Mouse (Mus musculus) intestine, postnatal 0 days (tissue): ENCODE results near the gene Kdelc1. TPM values are rescaled to one million over a fixed set of nuclear protein-coding genes. Genes with fewer than 3 reads are reported as not detected.
A peak's percentile ranks its signal among the peaks of the same experiment; 100 is the strongest.

Source experiments
- ATAC-seq: fragments of 200-750 bp; cut with Nextera tagmentation; 2 replicates; pipeline ENCODE4 v1.8.0; 2017; ENCODE audit warnings: mild to moderate bottlenecking, moderate TSS enrichment, moderate library complexity
- H3K27ac ChIP-seq: fragments of 300-500 bp; sonication (generic); 2 replicates; pipeline ENCODE4 v1.5.1; 2014; ENCODE audit warnings: mild to moderate bottlenecking, low read depth, low read length, moderate library complexity
- H3K27me3 ChIP-seq: fragments of 300-500 bp; sonication (generic); replicated peaks from 2 replicates; pipeline ENCODE4 v1.6.1; 2014; ENCODE audit warnings: low read length, mixed read lengths; ENCODE audit not compliant: control insufficient read depth, insufficient read depth
- H3K36me3 ChIP-seq: fragments of 300-500 bp; sonication (generic); 2 replicates; pipeline ENCODE4 v1.6.1; 2014; ENCODE audit warnings: mild to moderate bottlenecking, moderate library complexity; ENCODE audit not compliant: control insufficient read depth, insufficient read depth
- H3K4me1 ChIP-seq: fragments of 300-500 bp; sonication (generic); replicated peaks from 2 replicates; pipeline ENCODE4 v1.6.1; 2014; ENCODE audit warnings: antibody characterized with exemption, low read length, mixed read lengths; ENCODE audit not compliant: control insufficient read depth, insufficient read depth
- H3K4me2 ChIP-seq: fragments of 300-500 bp; sonication (generic); replicated peaks from 2 replicates; pipeline ENCODE4 v1.6.1; 2014; ENCODE audit warnings: low read depth, mild to moderate bottlenecking, moderate library complexity
- H3K4me3 ChIP-seq: fragments of 300-500 bp; sonication (generic); 2 replicates; pipeline ENCODE4 v1.5.1; 2014; ENCODE audit warnings: low read depth, low read length
- H3K9ac ChIP-seq: fragments of 300-500 bp; sonication (generic); 2 replicates; pipeline ENCODE4 v1.6.1; 2014; ENCODE audit warnings: mild to moderate bottlenecking, low read depth, low read length
- H3K9me3 ChIP-seq: fragments of 300-500 bp; sonication (generic); 2 replicates; pipeline ENCODE4 v1.6.1; 2016; ENCODE audit warnings: mixed run types; ENCODE audit not compliant: control insufficient read depth
- CTCF ChIP-seq: sonication (generic); IDR thresholded peaks from 2 replicates; pipeline ENCODE4 v1.5.1; 2016; ENCODE audit warnings: low read depth, mild to moderate bottlenecking, control low read depth, antibody characterized with exemption, moderate library complexity
- WGBS: fragments of 180-500 bp; shearing (Covaris S2); extraction: QIAGEN DNeasy Blood & Tissue Kit; methylation state at CpG from one replicate; pipeline ENCODE4 v1.1.7; 2014; 5-methylcytosine and 5-hydroxymethylcytosine counted together
- polyA plus RNA-seq: library from polyadenylated mRNA; unstranded; fragments of >200 nt; fragmentation: Nextera tagmentation; extraction: Ambion mirVana; gene quantifications from 2 replicates; pipeline ENCODE4 v1.2.1, GENCODE M21; 2015

Gene Kdelc1
- polyA plus RNA-seq, 1 experiment from 2014 or later = 13.2 TPM

DNA sequence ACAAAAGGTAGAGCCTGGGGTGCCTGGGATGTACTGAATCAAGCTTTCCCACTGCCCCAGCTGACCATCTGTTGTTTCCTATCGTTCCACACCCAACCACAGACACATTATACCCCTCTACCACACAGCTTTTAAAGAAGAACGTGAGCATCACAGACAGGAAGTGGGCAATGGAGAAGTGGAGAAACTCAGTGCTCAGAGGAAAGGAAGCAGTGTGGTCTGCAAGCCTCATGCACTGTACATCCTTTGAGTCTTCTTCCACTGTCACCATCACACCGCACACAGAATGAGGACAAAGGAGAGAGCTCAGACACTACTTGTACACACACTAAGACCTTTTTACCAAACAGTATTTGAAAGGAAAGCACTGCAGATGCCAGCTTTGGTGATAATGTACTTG is 3.6 kb upstream of the Kdelc1 start:
- TF ChIP-seq CTCF = no peak
- no peak overlapping the region for H3K9ac ChIP-seq
- H3K36me3 ChIP-seq = peaks cover 9% of the 10 kb centered on the region; the same call in 1 of the 2 replicates
- no peak overlapping the region for H3K27ac ChIP-seq
- no peaks in the 10 kb centered on the region for H3K9me3 ChIP-seq
- H3K4me2 ChIP-seq = no peak overlapping the region
- no peak overlapping the region for H3K4me3 ChIP-seq
- no peaks in the 10 kb centered on the region for H3K27me3 ChIP-seq
- 80% methylated on average over 3 of the region's 3 CpGs for WGBS
- no peak for ATAC-seq
- peaks cover 5% of the 10 kb centered on the region; the same call in 1 of the 2 replicates for H3K4me1 ChIP-seq

DNA sequence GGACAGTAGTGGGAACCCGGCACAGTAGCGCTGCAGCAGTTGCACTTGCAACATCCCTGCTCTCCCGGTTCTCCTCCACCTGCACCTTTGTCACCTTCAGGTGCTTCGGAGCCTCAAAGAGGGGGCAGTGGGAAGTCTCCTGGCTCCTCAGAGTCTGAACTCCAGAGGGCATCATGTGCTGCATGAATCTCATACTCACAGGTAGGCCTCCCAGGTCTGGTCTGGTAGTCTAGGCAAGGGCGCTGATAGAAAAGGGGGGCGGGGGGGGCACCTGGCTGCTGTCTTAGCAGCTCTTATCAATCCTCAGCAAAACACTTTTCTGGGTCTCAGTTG is 1.4 kb upstream of the Kdelc1 start:
- H3K9me3 ChIP-seq = no peaks in the 10 kb centered on the region
- peak overlapping the region; percentile 73 for H3K4me3 ChIP-seq
- peak overlapping the region; percentile 93 for H3K27ac ChIP-seq
- H3K4me2 ChIP-seq = peak overlapping the region; percentile 86
- TF ChIP-seq CTCF = no peak
- no peaks in the 10 kb centered on the region for H3K27me3 ChIP-seq
- peak overlapping the region; percentile 71 for H3K9ac ChIP-seq
- WGBS = 7% methylated on average over 6 of the region's 6 CpGs
- peaks cover 9% of the 10 kb centered on the region; the same call in 1 of the 2 replicates for H3K36me3 ChIP-seq
- H3K4me1 ChIP-seq = peaks cover 4% of the 10 kb centered on the region; the same call in 1 of the 2 replicates
- peak; percentile 67 for ATAC-seq

DNA sequence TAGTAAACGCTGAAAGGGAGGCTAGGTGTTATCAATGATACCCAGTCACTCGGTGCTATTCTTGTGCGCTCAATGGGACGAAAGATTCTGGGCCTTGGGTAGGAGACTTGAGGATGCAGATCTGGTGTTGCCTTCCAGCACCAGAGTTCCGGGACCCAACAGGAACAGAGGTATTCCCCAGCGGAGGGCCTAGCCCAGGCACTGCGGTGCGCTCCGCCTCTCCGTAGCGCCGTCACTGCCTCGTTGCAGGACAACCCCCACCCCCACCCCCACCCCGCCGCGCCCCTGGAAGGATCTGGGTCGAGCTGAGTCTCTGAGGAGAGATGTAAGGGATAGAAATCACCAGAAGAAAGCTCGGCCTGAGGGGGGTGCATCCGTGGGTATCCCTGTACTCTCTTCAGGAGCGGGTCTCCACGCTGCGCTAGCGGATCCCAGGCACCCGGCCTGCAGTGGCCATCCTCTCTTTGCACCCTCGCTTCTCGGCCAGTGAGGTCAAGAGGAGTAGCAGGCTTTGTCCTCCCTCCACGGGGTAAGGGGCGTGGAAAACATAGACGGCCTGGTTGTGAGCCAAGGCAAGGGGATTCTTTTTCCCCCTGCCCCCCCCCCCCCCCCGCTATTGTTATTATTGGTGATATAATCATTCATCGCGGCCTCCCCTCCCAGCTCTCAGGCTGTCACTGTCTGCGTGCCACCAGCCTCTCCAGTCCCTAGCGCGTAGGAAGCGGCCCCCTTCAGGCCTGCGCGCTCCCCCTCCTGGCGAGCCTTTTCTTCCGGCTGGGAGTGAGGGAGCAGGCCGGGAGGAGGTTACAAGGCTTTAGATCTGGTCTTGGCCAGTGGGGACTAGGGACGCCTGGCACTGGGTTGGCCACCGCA is 829 bp upstream of the Kdelc1 start:
- Histone ChIP-seq H3K4me1 (no peaks in the 10 kb centered on the region), H3K27ac (peak overlapping the region; percentile 93), H3K36me3 (peaks cover 13% of the 10 kb centered on the region; the same call in 1 of the 2 replicates), H3K9ac (peak overlapping the region; percentile 71), H3K9me3 (no peaks in the 10 kb centered on the region), H3K27me3 (no peaks in the 10 kb centered on the region), H3K4me2 (peak overlapping the region; percentile 86), H3K4me3 (peak overlapping the region; percentile 73)
- peak; percentile 81 for ATAC-seq
- TF ChIP-seq CTCF = peak; percentile 77
- WGBS = under 1% methylated on average over 37 of the region's 43 CpGs

- Histone ChIP-seq H3K9ac (no peak overlapping the region), H3K36me3 (peaks cover 19% of the 10 kb centered on the region), H3K27me3 (no peaks in the 10 kb centered on the region), H3K27ac (no peak overlapping the region), H3K9me3 (no peaks in the 10 kb centered on the region), H3K4me1 (no peaks in the 10 kb centered on the region), H3K4me3 (no peak overlapping the region), H3K4me2 (peak overlapping the region; percentile 86)
- no peak for TF ChIP-seq CTCF
- ATAC-seq = no peak
These were observed 1.0 kb downstream of the Kdelc1 start for GRCm38 (mm10) chr1:44117571-44117970.

GRCm38 (mm10) chr1:44102939-44103338 is 15.7 kb downstream of the Kdelc1 start:
- WGBS = 9% methylated on average over 5 of the region's 5 CpGs
- ATAC-seq = no peak

DNA sequence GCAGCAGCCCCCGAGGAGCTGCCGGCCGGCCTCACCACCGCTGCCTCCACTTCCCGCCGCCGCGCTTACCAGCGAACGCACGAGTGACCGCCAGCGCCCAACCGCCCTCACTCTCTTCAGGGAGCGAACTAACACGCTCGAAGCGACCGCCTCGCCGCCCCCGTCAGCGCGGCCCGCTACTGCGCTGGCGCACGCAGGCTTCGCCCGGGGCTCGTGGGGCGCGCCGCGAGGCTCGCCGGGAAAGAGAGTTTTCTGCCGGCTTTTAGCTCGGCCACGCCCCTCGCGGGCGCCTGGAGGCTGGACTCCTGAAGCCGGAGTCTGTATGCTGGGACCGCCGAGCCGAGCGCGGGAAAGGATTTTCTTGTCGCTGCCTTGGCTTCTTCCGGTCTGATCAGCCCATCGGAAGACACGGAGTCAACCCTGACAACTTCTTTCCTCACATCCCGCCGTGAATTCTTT is 16.3 kb downstream of the Kdelc1 start, which contains the start of gene Tex30:
Gene Tex30 (minus strand): TSS at position 183 of the 459 bp plus-strand sequence.
- 0 out of 2 replicates have a peak, but pooled peaks have one; percentile 8 for TF ChIP-seq CTCF
- Histone ChIP-seq H3K4me3 (peak within 1 kb of the TSS; percentile 69), H3K9ac (peak within 1 kb of the TSS; percentile 66), H3K27ac (peak within 1 kb of the TSS; percentile 91), H3K27me3 (no peaks in the 10 kb centered on the region), H3K4me2 (peak within 1 kb of the TSS; percentile 70), H3K4me1 (no peaks in the 10 kb centered on the region), H3K9me3 (no peaks in the 10 kb centered on the region), H3K36me3 (peaks cover 6% of the 10 kb centered on the region)
- WGBS = under 1% methylated on average over 47 of the region's 55 CpGs
- ATAC-seq = peak; percentile 98

More at GRCm38 (mm10) chr1:44102939-44103338, 15.7 kb downstream of the Kdelc1 start:
- Histone ChIP-seq H3K36me3 (peaks cover 8% of the 10 kb centered on the region), H3K27me3 (no peaks in the 10 kb centered on the region), H3K9ac (no peak overlapping the region), H3K4me1 (no peaks in the 10 kb centered on the region), H3K27ac (no peak overlapping the region), H3K4me3 (peak overlapping the region; percentile 69), H3K4me2 (peak overlapping the region; percentile 70), H3K9me3 (no peaks in the 10 kb centered on the region)
- TF ChIP-seq CTCF = no peak
